Mouse (Mus musculus) olfactory bulb, adult 2 months (tissue): ENCODE results near the gene Mxd1. TPM values are rescaled to one million over a fixed set of nuclear protein-coding genes. Genes with fewer than 3 reads are reported as not detected.

Experiments used
- H3K27ac ChIP-seq: fragments of 200-500 bp; 2 replicates; pipeline ENCODE4 v1.5.1; 2012; ENCODE audit warnings: low read depth, low read length; ENCODE audit not compliant: insufficient read depth
- H3K4me1 ChIP-seq: fragments of 200-500 bp; 2 replicates; pipeline ENCODE4 v1.6.1; 2012; ENCODE audit warnings: low read length; ENCODE audit not compliant: control insufficient read depth, insufficient read depth
- H3K4me3 ChIP-seq: fragments of 200-500 bp; 2 replicates; pipeline ENCODE4 v1.5.1; 2012; ENCODE audit warnings: mild to moderate bottlenecking, low read depth, low read length, moderate library complexity; ENCODE audit not compliant: insufficient read depth
- CTCF ChIP-seq: fragments of 200-500 bp; IDR thresholded peaks from 2 replicates; pipeline ENCODE4 v1.5.1; 2012; ENCODE audit warnings: low read depth, mild to moderate bottlenecking, low read length, moderate library complexity; ENCODE audit not compliant: insufficient read depth
- POLR2A ChIP-seq: fragments of 200-500 bp; IDR thresholded peaks from 2 replicates; pipeline ENCODE4 v1.6.1; 2012; ENCODE audit warnings: mild to moderate bottlenecking, low read depth, low read length, moderate library complexity; ENCODE audit not compliant: insufficient read depth
- WGBS: fragments of 180-500 bp; shearing (Covaris S2); methylation state at CpG from one replicate; pipeline ENCODE4 v1.1.7; 2018; 5-methylcytosine and 5-hydroxymethylcytosine counted together
- polyA plus RNA-seq: library from polyadenylated mRNA; stranded (reverse); fragments of >200 nt; gene quantifications from 2 replicates; pipeline ENCODE4 v1.2.4, GENCODE M21; 2012; ENCODE audit warnings: low replicate concordance; ENCODE audit not compliant: missing spikeins, insufficient read depth, insufficient read length

Mxd1 gene
- polyA plus RNA-seq, 1 experiment = not detected

- Histone ChIP-seq H3K4me3 (peak within 1 kb of the TSS; percentile 78), H3K27ac (peak within 1 kb of the TSS; percentile 64), H3K4me1 (0 out of 2 replicates have a peak, but pooled peaks cover 3% of the 10 kb centered on the region)
- WGBS = 2% methylated on average over 36 of the region's 36 CpGs
- TF ChIP-seq POLR2A (peak; percentile 80), CTCF (no peak)
Measured at GRCm38 (mm10) chr6:86683872-86684654, 15.1 kb upstream of the Mxd1 start, which contains the start of gene Snrnp27. Gene Snrnp27, minus strand, starts transcription at chr6:86684522.

GRCm38 (mm10) chr6:86681289-86681688 is 12.3 kb upstream of the Mxd1 start:
- Histone ChIP-seq H3K4me3 (no peak overlapping the region), H3K27ac (no peak overlapping the region), H3K4me1 (0 out of 2 replicates have a peak, but pooled peaks cover 3% of the 10 kb centered on the region)
- 87% methylated on average over 3 of the region's 3 CpGs for WGBS
- TF ChIP-seq POLR2A (no peak), CTCF (no peak)

- Histone ChIP-seq H3K4me3 (no peak overlapping the region), H3K4me1 (0 out of 2 replicates have a peak, but pooled peaks cover 3% of the 10 kb centered on the region), H3K27ac (no peak overlapping the region)
- WGBS = 82% methylated on average over 6 of the region's 6 CpGs
- TF ChIP-seq POLR2A (no peak), CTCF (no peak)
Measured at GRCm38 (mm10) chr6:86678341-86678740, 9.4 kb upstream of the Mxd1 start.

GRCm38 (mm10) chr6:86670873-86671272 is 1.9 kb upstream of the Mxd1 start:
- H3K4me3 ChIP-seq = no peak overlapping the region
- H3K27ac ChIP-seq = no peak overlapping the region
- no peak for TF ChIP-seq POLR2A
- no peak for TF ChIP-seq CTCF
- WGBS = 12% methylated on average over 2 of the region's 2 CpGs
- peaks cover 4% of the 10 kb centered on the region for H3K4me1 ChIP-seq

- 2% methylated on average over 37 of the region's 37 CpGs for WGBS
Measured at GRCm38 (mm10) chr6:86669240-86669727, 323 bp upstream of the Mxd1 start.

GRCm38 (mm10) chr6:86667061-86667460 is 1.9 kb downstream of the Mxd1 start:
- Histone ChIP-seq H3K4me3 (peak overlapping the region; percentile 11; the same call in 1 of the 2 replicates), H3K4me1 (peaks cover 10% of the 10 kb centered on the region), H3K27ac (no peak overlapping the region)
- TF ChIP-seq POLR2A (no peak), CTCF (no peak)
- 86% methylated on average over 10 of the region's 10 CpGs for WGBS

More at GRCm38 (mm10) chr6:86669240-86669727, 323 bp upstream of the Mxd1 start:
- Histone ChIP-seq H3K4me1 (peaks cover 7% of the 10 kb centered on the region), H3K27ac (peak overlapping the region; percentile 68), H3K4me3 (peak overlapping the region; percentile 59)
- no peak for TF ChIP-seq CTCF
- no peak for TF ChIP-seq POLR2A

- no peak overlapping the region for H3K4me3 ChIP-seq
Measured at GRCm38 (mm10) chr6:86665560-86666307, 3.2 kb downstream of the Mxd1 start.

GRCm38 (mm10) chr6:86665076-86665475 is 3.9 kb downstream of the Mxd1 start:
- TF ChIP-seq POLR2A (no peak), CTCF (no peak)
- Histone ChIP-seq H3K4me1 (peaks cover 10% of the 10 kb centered on the region), H3K27ac (no peak overlapping the region), H3K4me3 (no peak overlapping the region)
- 78% methylated on average over 5 of the region's 5 CpGs for WGBS

More at GRCm38 (mm10) chr6:86665560-86666307, 3.2 kb downstream of the Mxd1 start:
- H3K4me1 ChIP-seq = peaks cover 10% of the 10 kb centered on the region
- TF ChIP-seq CTCF = no peak
- no peak for TF ChIP-seq POLR2A
- no peak overlapping the region for H3K27ac ChIP-seq
- WGBS = 74% methylated on average over 17 of the region's 17 CpGs
